16 mouse cellular contexts compared by ENCODE assay signal in genomic region chr11:58211682-58212067, GRCm38 (mm10). TPM values are rescaled to one million over a fixed set of nuclear protein-coding genes. Genes with fewer than 3 reads are reported as not detected.
DNase-seq lines count a peak whose midpoint lies in the region; ATAC-seq and TF ChIP-seq lines count a peak whose summit lies in the region.
"Had no signal": no experiment of that assay in that cellular context is flagged by ENCODE, and none has a peak within 500 bp of the region (broad histone marks: within the 10 kb centered on the region; RNA-seq: fewer than 3 reads in every experiment).

No protein-coding gene starts in this region.

- no peaks in the 10 kb centered on the region for H3K9me3 ChIP-seq in heart, embryonic 14.5 days (ENCODE audit: control insufficient read depth, low read length)
- H3K9me3 ChIP-seq in lung, postnatal 0 days (ENCODE audit: low read length): no peaks in the 10 kb centered on the region
- H3K9me3 ChIP-seq: heart, embryonic 15.5 days; hindbrain, embryonic 15.5 days had no signal

- no peaks in the 10 kb centered on the region for H3K36me3 ChIP-seq in heart, embryonic 14.5 days (ENCODE audit: control insufficient read depth, insufficient read depth, low read length)
- H3K36me3 ChIP-seq in thymus, adult 2 months (ENCODE audit: control insufficient read depth, insufficient read depth, low read length): peaks cover 11% of the 10 kb centered on the region
- H3K36me3 ChIP-seq in myocyte (ENCODE audit: control insufficient read depth, insufficient read depth): no peaks in the 10 kb centered on the region
- no peaks in the 10 kb centered on the region for H3K36me3 ChIP-seq in lung, postnatal 0 days (ENCODE audit: insufficient read depth, low read length)
- H3K36me3 ChIP-seq: heart, embryonic 15.5 days; hindbrain, embryonic 15.5 days had no signal

- no peak for ATAC-seq in heart, embryonic 14.5 days (ENCODE audit: insufficient number of reproducible peaks, insufficient read depth, low FRiP score, low read depth)
- peak; percentile 39 for ATAC-seq in inflammation-experienced regulatory T-cells, adult 6 months
- no peak for ATAC-seq in lung, postnatal 0 days
- ATAC-seq: Patski had no signal

- intact Hi-C loops in heart, postnatal 10 days (cut with DNase I): no loop called here

- no peaks in the 10 kb centered on the region for H3K79me2 ChIP-seq in myocyte (ENCODE audit: control insufficient read depth, insufficient read depth)

- no peaks in the 10 kb centered on the region for H3K27me3 ChIP-seq in heart, embryonic 14.5 days (ENCODE audit: control insufficient read depth, insufficient read depth, low read length)
- H3K27me3 ChIP-seq in thymus, adult 2 months (ENCODE audit: control insufficient read depth, insufficient read depth, low read length): no peaks in the 10 kb centered on the region
- no peaks in the 10 kb centered on the region for H3K27me3 ChIP-seq in myocyte (ENCODE audit: control insufficient read depth, insufficient read depth, insufficient read length)
- no peaks in the 10 kb centered on the region for H3K27me3 ChIP-seq in lung, postnatal 0 days (replicated peaks; ENCODE audit: insufficient read depth, low read length)
- H3K27me3 ChIP-seq: heart, embryonic 15.5 days; hindbrain, embryonic 15.5 days; Patski had no signal

- peak overlapping the region; percentile 35 for H3K4me2 ChIP-seq in heart, embryonic 14.5 days (ENCODE audit: low read length)
- H3K4me2 ChIP-seq in myocyte (ENCODE audit: low read depth): peak overlapping the region; percentile 58
- no peak overlapping the region for H3K4me2 ChIP-seq in lung, postnatal 0 days (replicated peaks; ENCODE audit: low read depth, low read length)
- H3K4me2 ChIP-seq: heart, embryonic 15.5 days; hindbrain, embryonic 15.5 days; lung, embryonic 14.5 days had no signal

- no peak for TF ChIP-seq CTCF in thymus, adult 2 months (IDR thresholded peaks at IDR 0.05; ENCODE audit: borderline replicate concordance, control insufficient read depth, extremely low read depth, insufficient read depth, low read length, poor library complexity)
- no peak for TF ChIP-seq CTCF in lung, postnatal 0 days (IDR thresholded peaks at IDR 0.05)

- WGBS in heart, embryonic 14.5 days: 42% methylated on average over 2 of the region's 2 CpGs
- WGBS in thymus, adult 2 months: 24% methylated on average over 2 of the region's 2 CpGs
- 25% methylated on average over 2 of the region's 2 CpGs for WGBS in lung, postnatal 0 days

- H3K9ac ChIP-seq in heart, embryonic 14.5 days (ENCODE audit: low read length): peak overlapping the region; percentile 56; the same call in 1 of the 2 replicates
- H3K9ac ChIP-seq in lung, postnatal 0 days (replicated peaks; ENCODE audit: low read depth): no peak overlapping the region
- H3K9ac ChIP-seq: heart, embryonic 15.5 days; hindbrain, embryonic 15.5 days; lung, embryonic 14.5 days had no signal

- no peak for TF ChIP-seq POLR2A in thymus, adult 2 months (IDR thresholded peaks at IDR 0.05; ENCODE audit: control insufficient read depth, extremely low read depth, insufficient read depth, low read length, poor library complexity)
- no peak for TF ChIP-seq POLR2A in myocyte (IDR thresholded peaks at IDR 0.05; ENCODE audit: insufficient read length, low read depth)

- H3K4me1 ChIP-seq in heart, embryonic 14.5 days (ENCODE audit: control insufficient read depth in 2 of 2, insufficient read depth in 2 of 2, low read length in 2 of 2): peaks cover 7 to 17% of the 10 kb centered on the region in 2 experiments
- peaks cover 43% of the 10 kb centered on the region for H3K4me1 ChIP-seq in thymus, adult 2 months (replicated peaks; ENCODE audit: control insufficient read depth, insufficient read depth, low read length)
- peaks cover 5% of the 10 kb centered on the region; the same call in 1 of the 2 replicates for H3K4me1 ChIP-seq in lung, postnatal 0 days (ENCODE audit: insufficient read depth, low read depth, low read length)
- H3K4me1 ChIP-seq: hindbrain, embryonic 15.5 days had no signal

- no peak overlapping the region for H3ac ChIP-seq in myocyte (ENCODE audit: control insufficient read depth, insufficient read length)

- no peak for DNase-seq in heart, postnatal 10 days
- DNase-seq in thymus, adult 2 months: no peak
- DNase-seq in thymus, adult 18-20 months: no peak
- no peak for DNase-seq in lung, postnatal 0 days (ENCODE audit: low spot score)
- no peak for DNase-seq in left cerebral cortex, adult 8-10 months (ENCODE audit: low spot score in 2 of 2)
- DNase-seq: cerebellum, postnatal 14 days; gastrocnemius, postnatal 25 days; lung, embryonic 14.5 days; midbrain, embryonic 14.5 days had no signal

- no peak overlapping the region for H3K4me3 ChIP-seq in heart, embryonic 14.5 days (ENCODE audit: control insufficient read depth in 1 of 2, insufficient read depth in 1 of 2, low read depth in 1 of 2, low read length in 2 of 2)
- H3K4me3 ChIP-seq in thymus, adult 2 months (ENCODE audit: control insufficient read depth, insufficient read depth, low read length): no peak overlapping the region
- H3K4me3 ChIP-seq in myocyte: no peak overlapping the region
- H3K4me3 ChIP-seq in lung, postnatal 0 days (ENCODE audit: low read depth, low read length): no peak overlapping the region
- H3K4me3 ChIP-seq: heart, embryonic 15.5 days; hindbrain, embryonic 15.5 days had no signal

- TF ChIP-seq EP300 in lung, postnatal 0 days (IDR thresholded peaks at IDR 0.05): no peak

- H3K27ac ChIP-seq in heart, embryonic 14.5 days (replicated peaks in 1 of 2; ENCODE audit: control insufficient read depth in 1 of 2, insufficient read depth in 1 of 2, low read depth in 2 of 2, low read length in 2 of 2): peak overlapping the region; percentile 14 to 33; a peak in 1 of 4 replicates
- peak overlapping the region; percentile 99 for H3K27ac ChIP-seq in thymus, adult 2 months (ENCODE audit: control insufficient read depth, insufficient read depth, low read length)
- H3K27ac ChIP-seq in lung, postnatal 0 days (ENCODE audit: low read length): no peak overlapping the region
- H3K27ac ChIP-seq: hindbrain, embryonic 15.5 days; kidney, postnatal 0 days had no signal

TF ChIP-seq in myocyte, 11 proteins besides CTCF, POLR2A, EP300 and RAD21:
- no peak for TF ChIP-seq TCF3 (IDR thresholded peaks at IDR 0.05; ENCODE audit: insufficient read length, low read depth)

RNA-seq across cellular contexts. Expression of gene Irgm2, which starts 12.3 kb away (rescaled TPM):
- polyA plus RNA-seq in heart, embryonic 14.5 days (2014; fragmentation: Nextera tagmentation; extraction: Ambion mirVana): 4.3 and 5.6 TPM in 2 replicates
- 1 to 10 TPM; 5.1 to 7.4 TPM for total RNA-seq in heart, postnatal 10 days (2021)
- polyA plus RNA-seq in thymus, adult 2 months (2012; rRNA removed): 17.1 and 20.1 TPM in 2 replicates
- polyA plus RNA-seq in inflammation-experienced regulatory T-cells, adult 6 months (2017; shearing (Covaris generic)): 10 to 100 TPM; 47.5 to 49.5 (median 48.5) TPM
- polyA plus RNA-seq in myocyte (2012; fragmentation: generic; extraction: Trizol): 0.77 TPM
- polyA plus RNA-seq in lung, postnatal 0 days (2015; fragmentation: Nextera tagmentation; extraction: Ambion mirVana): 6.9 TPM in 2 replicates
- 1 to 10 TPM; 2.0 to 3.3 (median 2.7) TPM for total RNA-seq in left cerebral cortex, adult 8-10 months (2022)

RNA-seq across cellular contexts. Expression of gene Igtp, which starts 12.3 kb away (rescaled TPM):
- 6.2 and 7.9 TPM in 2 replicates for polyA plus RNA-seq in heart, embryonic 14.5 days (2014; fragmentation: Nextera tagmentation; extraction: Ambion mirVana)
- total RNA-seq in heart, postnatal 10 days (2021): 1 to 10 TPM; 3.1 to 5.1 TPM
- 58.1 and 60.9 TPM in 2 replicates for polyA plus RNA-seq in thymus, adult 2 months (2012; rRNA removed)
- 100 to 1,000 TPM; 300 to 422 (median 383) TPM for polyA plus RNA-seq in inflammation-experienced regulatory T-cells, adult 6 months (2017; shearing (Covaris generic))
- polyA plus RNA-seq in myocyte (2012; fragmentation: generic; extraction: Trizol): 3.7 TPM
- 9.2 and 9.7 TPM in 2 replicates for polyA plus RNA-seq in lung, postnatal 0 days (2015; fragmentation: Nextera tagmentation; extraction: Ambion mirVana)
- 1 to 10 TPM; 4.5 to 6.8 (median 5.5) TPM for total RNA-seq in left cerebral cortex, adult 8-10 months (2022)

RNA-seq across cellular contexts. Expression of gene Mrpl22, which starts 40.2 kb away (rescaled TPM):
- polyA plus RNA-seq in heart, embryonic 14.5 days (2014; fragmentation: Nextera tagmentation; extraction: Ambion mirVana): 107 and 116 TPM in 2 replicates
- total RNA-seq in heart, postnatal 10 days (2021): 10 to 100 TPM; 49.5 to 54.2 TPM
- polyA plus RNA-seq in thymus, adult 2 months (2012; rRNA removed): 41.3 and 42.0 TPM in 2 replicates
- polyA plus RNA-seq in inflammation-experienced regulatory T-cells, adult 6 months (2017; shearing (Covaris generic)): 10 to 100 TPM; 58.3 to 73.6 (median 64.8) TPM
- 95.3 TPM for polyA plus RNA-seq in myocyte (2012; fragmentation: generic; extraction: Trizol)
- 75.1 and 81.7 TPM in 2 replicates for polyA plus RNA-seq in lung, postnatal 0 days (2015; fragmentation: Nextera tagmentation; extraction: Ambion mirVana)
- 10 to 100 TPM; 25.9 to 37.3 (median 35.7) TPM for total RNA-seq in left cerebral cortex, adult 8-10 months (2022)

RNA-seq across cellular contexts. Expression of gene Gemin5, which starts 43.3 kb away (rescaled TPM):
- 13.3 and 14.1 TPM in 2 replicates for polyA plus RNA-seq in heart, embryonic 14.5 days (2014; fragmentation: Nextera tagmentation; extraction: Ambion mirVana)
- total RNA-seq in heart, postnatal 10 days (2021): 10 to 100 TPM; 10.2 to 11.9 TPM
- 20.4 and 21.8 TPM in 2 replicates for polyA plus RNA-seq in thymus, adult 2 months (2012; rRNA removed)
- polyA plus RNA-seq in inflammation-experienced regulatory T-cells, adult 6 months (2017; shearing (Covaris generic)): 1 to 10 TPM; 5.7 to 6.4 (median 5.9) TPM
- 18.7 TPM for polyA plus RNA-seq in myocyte (2012; fragmentation: generic; extraction: Trizol)
- polyA plus RNA-seq in lung, postnatal 0 days (2015; fragmentation: Nextera tagmentation; extraction: Ambion mirVana): 4.3 and 6.2 TPM in 2 replicates
- total RNA-seq in left cerebral cortex, adult 8-10 months (2022): 10 to 100 TPM; 16.9 to 22.0 (median 19.8) TPM
